Mouse (Mus musculus): Measurements from ENCODE around the gene Wdr24.

Gene Wdr24

DNA sequence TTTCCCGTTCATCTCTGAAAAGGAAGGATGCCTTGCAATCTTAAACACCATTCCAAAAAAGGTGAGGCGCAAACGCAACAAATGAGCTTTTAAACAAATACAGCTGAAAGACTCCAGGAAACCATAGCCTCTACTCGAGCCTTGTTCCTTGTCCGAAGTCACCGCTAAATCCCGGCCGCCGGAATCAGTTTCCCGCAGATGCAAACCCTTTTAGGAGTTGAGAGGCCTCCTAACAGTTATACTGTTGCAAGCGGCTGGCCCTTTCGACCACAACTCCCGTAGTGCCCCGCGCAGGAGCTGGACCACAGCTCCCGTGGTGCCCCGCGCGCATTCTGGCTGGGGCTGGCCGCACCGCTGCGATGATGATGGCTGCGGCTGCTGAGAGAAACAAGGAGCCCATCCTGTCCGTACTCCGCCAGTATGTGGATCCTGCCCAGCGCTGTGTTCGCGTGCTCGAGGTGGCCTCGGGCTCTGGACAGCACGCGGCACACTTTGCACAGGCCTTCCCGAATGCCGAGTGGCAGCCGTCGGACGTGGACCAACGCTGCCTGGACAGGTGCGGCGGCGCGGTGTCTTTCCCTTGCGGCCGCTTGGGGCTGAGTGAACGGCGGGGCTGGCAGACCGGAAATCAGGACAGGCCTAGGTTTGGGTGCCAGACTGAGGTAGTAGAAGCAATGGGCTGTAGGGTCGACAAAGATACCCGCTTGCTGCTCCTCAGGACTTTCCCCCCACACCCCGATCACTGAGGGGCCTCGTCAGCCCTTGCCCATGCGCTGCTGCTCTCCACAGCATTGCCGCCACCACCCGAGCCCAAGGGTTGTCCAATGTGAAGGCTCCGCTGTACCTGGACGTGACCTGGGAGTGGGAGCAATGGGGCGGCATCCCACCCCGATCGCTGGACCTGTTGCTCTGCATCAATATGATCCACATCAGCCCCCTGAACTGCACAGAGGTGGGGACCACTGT lies 52.0 kb downstream of the Wdr24 start:
- peak; percentile 92 to 97 for DNase-seq (ENCODE audit: inconsistent age in 2 of 2, low spot score in 1 of 2)

GRCm38 (mm10) chr17:25876347-25876915 lies 53.0 kb downstream of the Wdr24 start:
- peak; percentile 41 to 53 for DNase-seq (ENCODE audit: inconsistent age in 2 of 2, low spot score in 1 of 2)

DNA sequence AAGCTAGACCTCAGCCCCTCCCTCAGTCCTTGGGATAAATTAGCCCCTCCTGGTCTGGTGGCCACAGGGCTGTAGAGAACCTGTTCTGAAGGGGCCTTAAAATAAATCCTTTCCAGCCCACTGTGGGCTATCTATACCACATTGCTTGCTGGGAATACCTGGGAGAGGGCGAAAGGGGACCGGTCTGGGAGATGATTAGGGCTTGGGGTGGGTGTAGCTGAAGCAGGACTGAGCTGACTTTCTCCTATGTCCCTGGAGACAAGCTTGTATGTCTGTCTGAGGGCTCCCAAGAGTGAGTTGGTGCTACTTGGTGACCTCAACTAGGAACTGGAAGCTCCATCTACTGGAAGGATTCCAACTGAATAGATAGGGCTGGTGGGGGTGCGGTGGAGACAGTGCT lies 53.6 kb downstream of the Wdr24 start:
- DNase-seq (ENCODE audit: inconsistent age in 2 of 2, low spot score in 1 of 2), result peak in 1 of 2 experiments; percentile 40

- DNase-seq (ENCODE audit: inconsistent age in 2 of 2, low spot score in 1 of 2), result peak; percentile 35 to 54
These were observed 54.5 kb downstream of the Wdr24 start for GRCm38 (mm10) chr17:25877741-25878610.
